In the genomic region with DNA sequence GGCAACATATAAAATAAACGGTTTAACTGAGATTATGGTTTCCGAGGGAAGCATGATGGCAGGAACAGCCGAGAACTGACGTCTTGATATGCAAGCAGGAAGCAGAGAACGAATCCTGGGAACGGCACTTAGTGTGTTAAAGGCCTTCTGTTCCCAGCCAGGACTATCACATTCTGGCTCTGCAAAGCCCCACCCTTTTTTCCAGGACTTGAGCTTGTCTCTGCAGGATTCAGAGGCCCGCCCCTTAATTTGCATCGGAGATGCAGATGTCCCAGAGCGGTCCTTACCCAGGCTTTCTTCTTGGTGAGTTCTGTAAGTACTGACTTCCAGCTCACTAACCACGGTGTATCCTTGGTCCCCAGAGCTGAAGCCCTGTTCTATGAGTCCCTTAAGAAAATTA, we compare ENCODE assay signal across 9 mouse cellular contexts. TPM values are rescaled to one million over a fixed set of nuclear protein-coding genes. Genes with fewer than 3 reads are reported as not detected.
DNase-seq lines count a peak whose midpoint lies in the region; ATAC-seq and TF ChIP-seq lines count a peak whose summit lies in the region.
"Had no signal": no experiment of that assay in that cellular context is flagged by ENCODE, and none has a peak within 500 bp of the region (broad histone marks: within the 10 kb centered on the region; RNA-seq: fewer than 3 reads in every experiment).

No protein-coding gene starts in this region.

- dilution Hi-C loops in CH12.LX (cut with MboI; ENCODE audit: extremely low pct_ligation_motif_present, extremely low pct_unique_long_range_greater_than_20kb, low sequenced_read_pairs) = no loop called here

- no peak for TF ChIP-seq EP300 in heart, adult 2 months (IDR thresholded peaks at IDR 0.05; ENCODE audit: insufficient read depth, low read depth, low read length)
- no peak for TF ChIP-seq EP300 in CH12.LX (IDR thresholded peaks at IDR 0.05; ENCODE audit: low read length)

- peak; percentile 76 for DNase-seq in heart, embryonic 10.5 days (ENCODE audit: low spot score)
- DNase-seq in heart, adult 2 months = no peak
- no peak for DNase-seq in CH12.LX (ENCODE audit: extremely low read depth)
- peak; percentile 59 for DNase-seq in forebrain, embryonic 11.5 days (ENCODE audit: low spot score)
- DNase-seq in thymus, adult 18-20 months = no peak
- no peak for DNase-seq in gastrocnemius, postnatal 4 days (ENCODE audit: low spot score in 2 of 2)
- DNase-seq: cerebellum, postnatal 14 days had no signal

- no peaks in the 10 kb centered on the region for H3K9me3 ChIP-seq in heart, embryonic 10.5 days
- H3K9me3 ChIP-seq in CH12.LX (replicated peaks; ENCODE audit: low read length) = no peaks in the 10 kb centered on the region
- H3K9me3 ChIP-seq in forebrain, embryonic 11.5 days (ENCODE audit: control insufficient read depth, low read length) = no peaks in the 10 kb centered on the region
- no peaks in the 10 kb centered on the region for H3K9me3 ChIP-seq in limb, embryonic 15.5 days

- peak; percentile 50 for ATAC-seq in forebrain, embryonic 11.5 days (replicated peaks; ENCODE audit: low FRiP score)
- no peak for ATAC-seq in limb, embryonic 15.5 days (ENCODE audit: insufficient number of reproducible peaks, low FRiP score, low TSS enrichment, low read depth)
- ATAC-seq in erythroblast, adult 5-6 weeks (replicated peaks; ENCODE audit: low FRiP score, poor library complexity, severe bottlenecking) = no peak

- TF ChIP-seq CTCF in heart, adult 2 months (IDR thresholded peaks at IDR 0.05) = no peak
- TF ChIP-seq CTCF in CH12.LX (conservative IDR thresholded peaks at IDR 0.05 in 1 of 2, IDR thresholded peaks at IDR 0.05 in 1 of 2; ENCODE audit: low read depth in 2 of 2, low read length in 2 of 2) = no peak

- H3K27me3 ChIP-seq in heart, embryonic 10.5 days (ENCODE audit: insufficient read depth, poor library complexity, severe bottlenecking) = no peaks in the 10 kb centered on the region
- no peaks in the 10 kb centered on the region for H3K27me3 ChIP-seq in heart, adult 2 months (ENCODE audit: control insufficient read depth, insufficient read depth, low read length)
- no peaks in the 10 kb centered on the region for H3K27me3 ChIP-seq in CH12.LX (replicated peaks)
- H3K27me3 ChIP-seq in forebrain, embryonic 11.5 days (ENCODE audit: control insufficient read depth, insufficient read depth, low read length) = no peaks in the 10 kb centered on the region
- H3K27me3 ChIP-seq in limb, embryonic 15.5 days = no peaks in the 10 kb centered on the region

- 4% methylated on average over 10 of the region's 10 CpGs for WGBS in heart, embryonic 10.5 days
- WGBS in heart, adult 2 months = 3% methylated on average over 10 of the region's 10 CpGs
- 10% methylated on average over 10 of the region's 10 CpGs for WGBS in forebrain, embryonic 11.5 days
- WGBS in limb, embryonic 15.5 days = 5% methylated on average over 10 of the region's 10 CpGs

- H3K79me2 ChIP-seq in heart, adult 2 months (replicated peaks; ENCODE audit: control insufficient read depth, insufficient read depth, low read length) = no peaks in the 10 kb centered on the region
- no peaks in the 10 kb centered on the region for H3K79me2 ChIP-seq in CH12.LX (replicated peaks; ENCODE audit: control insufficient read depth, extremely low read depth, insufficient read depth, poor library complexity, severe bottlenecking)

- intact Hi-C loops in heart, adult 2 months (cut with DNase I) = no loop called here

- H3K27ac ChIP-seq in heart, embryonic 10.5 days = no peak overlapping the region
- H3K27ac ChIP-seq in heart, adult 2 months = no peak overlapping the region
- H3K27ac ChIP-seq in CH12.LX (ENCODE audit: insufficient read depth, low read depth) = no peak overlapping the region
- H3K27ac ChIP-seq in forebrain, embryonic 11.5 days (ENCODE audit: low read depth, low read length) = no peak overlapping the region
- no peak overlapping the region for H3K27ac ChIP-seq in limb, embryonic 15.5 days

- H3K4me1 ChIP-seq in heart, embryonic 10.5 days = no peaks in the 10 kb centered on the region
- H3K4me1 ChIP-seq in heart, adult 2 months (ENCODE audit: control insufficient read depth, insufficient read depth, low read length) = no peaks in the 10 kb centered on the region
- H3K4me1 ChIP-seq in CH12.LX (ENCODE audit: control insufficient read depth in 1 of 2, insufficient read depth in 2 of 2) = peaks cover 6 to 17% of the 10 kb centered on the region in 2 experiments
- no peaks in the 10 kb centered on the region for H3K4me1 ChIP-seq in forebrain, embryonic 11.5 days (replicated peaks; ENCODE audit: control insufficient read depth, insufficient read depth, low read length)
- peaks cover 4% of the 10 kb centered on the region; the same call in 1 of the 2 replicates for H3K4me1 ChIP-seq in limb, embryonic 15.5 days

- TF ChIP-seq POLR2A in heart, adult 2 months (IDR thresholded peaks at IDR 0.05; ENCODE audit: insufficient read depth, low read depth, low read length) = no peak
- no peak for TF ChIP-seq POLR2A in CH12.LX (IDR thresholded peaks at IDR 0.05; ENCODE audit: low read depth, low read length)

- peak overlapping the region; percentile 51 for H3K4me2 ChIP-seq in CH12.LX (ENCODE audit: insufficient read depth, low read depth, poor library complexity, severe bottlenecking)
- H3K4me2 ChIP-seq in forebrain, embryonic 11.5 days (ENCODE audit: low read depth, low read length, severe bottlenecking) = no peak overlapping the region
- peak overlapping the region; percentile 22; the same call in 1 of the 2 replicates for H3K4me2 ChIP-seq in limb, embryonic 15.5 days

- no peak for TF ChIP-seq RAD21 in CH12.LX (IDR thresholded peaks at IDR 0.05; ENCODE audit: low read depth, low read length)

- in situ Hi-C loops in CH12.LX (cut with MboI; ENCODE audit: low pct_ligation_motif_present, low pct_unique_long_range_greater_than_20kb, low sequenced_read_pairs) = no loop called here

- peak overlapping the region; percentile 8; the same call in 1 of the 2 replicates for H3K4me3 ChIP-seq in heart, embryonic 10.5 days
- H3K4me3 ChIP-seq in heart, adult 2 months = no peak overlapping the region
- H3K4me3 ChIP-seq in CH12.LX (replicated peaks in 1 of 3; ENCODE audit: low read depth in 2 of 3, low read length in 2 of 3, poor library complexity in 1 of 3) = no peak overlapping the region
- H3K4me3 ChIP-seq in forebrain, embryonic 11.5 days (ENCODE audit: low read depth, low read length) = no peak overlapping the region
- H3K4me3 ChIP-seq in limb, embryonic 15.5 days = no peak overlapping the region

- H3K36me3 ChIP-seq in heart, embryonic 10.5 days = no peaks in the 10 kb centered on the region
- H3K36me3 ChIP-seq in heart, adult 2 months (ENCODE audit: control insufficient read depth, insufficient read depth, low read length) = no peaks in the 10 kb centered on the region
- H3K36me3 ChIP-seq in CH12.LX (replicated peaks in 1 of 2; ENCODE audit: control insufficient read depth in 1 of 2, insufficient read depth in 1 of 2, low read length in 1 of 2) = no peaks in the 10 kb centered on the region
- H3K36me3 ChIP-seq in forebrain, embryonic 11.5 days (ENCODE audit: control insufficient read depth, insufficient read depth, low read length) = no peaks in the 10 kb centered on the region
- no peaks in the 10 kb centered on the region for H3K36me3 ChIP-seq in limb, embryonic 15.5 days

- H3K9ac ChIP-seq in heart, adult 2 months (ENCODE audit: low read depth, low read length) = no peak overlapping the region
- no peak overlapping the region for H3K9ac ChIP-seq in CH12.LX (ENCODE audit: insufficient read depth, low read depth)
- H3K9ac ChIP-seq in forebrain, embryonic 11.5 days (ENCODE audit: low read length) = no peak overlapping the region
- no peak overlapping the region for H3K9ac ChIP-seq in limb, embryonic 15.5 days

RNA-seq across cellular contexts. Expression of gene Rab23, which starts 4.9 kb away (rescaled TPM):
- polyA plus RNA-seq in heart, embryonic 10.5 days (2016; fragmentation: Nextera tagmentation; extraction: Ambion mirVana) = 16.1 and 18.1 TPM in 2 replicates
- total RNA-seq in heart, adult 2 months (2021) = 10 to 100 TPM in 1 of 2 experiments, 1 to 10 TPM in 1; 8.1 to 10.6 TPM
- 5.3 and 8.2 TPM in 2 replicates for polyA plus RNA-seq in heart, adult 2 months (2012; rRNA removed)
- 5.8 and 5.9 TPM in 2 replicates for total RNA-seq in CH12.LX (2012; rRNA removed)
- 5.0 and 6.7 TPM in 2 replicates for total RNA-seq in CH12.LX (2014; rRNA removed)
- polyA plus RNA-seq in CH12.LX (2012; ENCODE audit: insufficient read length, low read depth) = 16.8 and 17.6 TPM in 2 replicates
- polyA plus RNA-seq in forebrain, embryonic 11.5 days (2014; fragmentation: Nextera tagmentation; extraction: Ambion mirVana) = 27.4 and 30.2 TPM in 2 replicates
- 34.8 and 36.2 TPM in 2 replicates for polyA plus RNA-seq in limb, embryonic 15.5 days (2015; fragmentation: Nextera tagmentation; extraction: Ambion mirVana)
- total RNA-seq in erythroblast, adult 5-6 weeks (2015; ENCODE audit: low replicate concordance) = 0.63 and 1.2 TPM in 2 replicates
- total RNA-seq in erythroblast, adult 5-6 weeks (2017; ENCODE audit: low replicate concordance) = 5.5 TPM in 1 of 2 replicates, not detected in the other
- total RNA-seq in gastrocnemius, postnatal 4 days (2021) = 10 to 100 TPM; 18.4 to 19.7 TPM

RNA-seq across cellular contexts. Expression of gene Bag2, which starts 42.8 kb away (rescaled TPM):
- 104 and 115 TPM in 2 replicates for polyA plus RNA-seq in heart, embryonic 10.5 days (2016; fragmentation: Nextera tagmentation; extraction: Ambion mirVana)
- 10 to 100 TPM; 30.7 to 35.3 TPM for total RNA-seq in heart, adult 2 months (2021)
- 49.1 and 54.5 TPM in 2 replicates for polyA plus RNA-seq in heart, adult 2 months (2012; rRNA removed)
- 51.1 and 54.8 TPM in 2 replicates for total RNA-seq in CH12.LX (2012; rRNA removed)
- 73.5 and 81.7 TPM in 2 replicates for total RNA-seq in CH12.LX (2014; rRNA removed)
- polyA plus RNA-seq in CH12.LX (2012; ENCODE audit: insufficient read length, low read depth) = 62.1 and 64.4 TPM in 2 replicates
- polyA plus RNA-seq in forebrain, embryonic 11.5 days (2014; fragmentation: Nextera tagmentation; extraction: Ambion mirVana) = 33.9 and 34.0 TPM in 2 replicates
- polyA plus RNA-seq in limb, embryonic 15.5 days (2015; fragmentation: Nextera tagmentation; extraction: Ambion mirVana) = 51.4 and 68.0 TPM in 2 replicates
- 10.8 and 17.6 TPM in 2 replicates for total RNA-seq in erythroblast, adult 5-6 weeks (2015; ENCODE audit: low replicate concordance)
- 7.1 and 9.0 TPM in 2 replicates for total RNA-seq in erythroblast, adult 5-6 weeks (2017; ENCODE audit: low replicate concordance)
- total RNA-seq in gastrocnemius, postnatal 4 days (2021) = 10 to 100 TPM; 40.1 to 51.1 TPM

RNA-seq across cellular contexts. Expression of gene Prim2, which starts 45.2 kb away (rescaled TPM):
- polyA plus RNA-seq in heart, embryonic 10.5 days (2016; fragmentation: Nextera tagmentation; extraction: Ambion mirVana) = 30.1 and 35.0 TPM in 2 replicates
- 1 to 10 TPM; 2.3 TPM for total RNA-seq in heart, adult 2 months (2021)
- polyA plus RNA-seq in heart, adult 2 months (2012; rRNA removed) = 1.1 and 2.8 TPM in 2 replicates
- total RNA-seq in CH12.LX (2012; rRNA removed) = 41.3 and 45.9 TPM in 2 replicates
- 72.6 and 78.8 TPM in 2 replicates for total RNA-seq in CH12.LX (2014; rRNA removed)
- 50.7 and 51.7 TPM in 2 replicates for polyA plus RNA-seq in CH12.LX (2012; ENCODE audit: insufficient read length, low read depth)
- polyA plus RNA-seq in forebrain, embryonic 11.5 days (2014; fragmentation: Nextera tagmentation; extraction: Ambion mirVana) = 58.4 and 58.8 TPM in 2 replicates
- 32.4 and 33.9 TPM in 2 replicates for polyA plus RNA-seq in limb, embryonic 15.5 days (2015; fragmentation: Nextera tagmentation; extraction: Ambion mirVana)
- 22.3 and 26.5 TPM in 2 replicates for total RNA-seq in erythroblast, adult 5-6 weeks (2015; ENCODE audit: low replicate concordance)
- 37.0 and 42.5 TPM in 2 replicates for total RNA-seq in erythroblast, adult 5-6 weeks (2017; ENCODE audit: low replicate concordance)
- 10 to 100 TPM; 11.9 to 12.3 TPM for total RNA-seq in gastrocnemius, postnatal 4 days (2021)

Comparison
In these comparisons a context has a peak if more than half of its experiments do, and no peak if none do; other contexts are left out.
1. DNase-seq: peak in heart, embryonic 10.5 days (single experiment) and forebrain, embryonic 11.5 days (single experiment); none in heart, adult 2 months (0 of 2), CH12.LX (single experiment), thymus, adult 18-20 months (0 of 2) and gastrocnemius, postnatal 4 days (0 of 2).